Mouse (Mus musculus): ENCODE data around the gene Tnfaip3. TPM values are rescaled to one million over a fixed set of nuclear protein-coding genes. Genes with fewer than 3 reads are reported as not detected.

Tnfaip3 gene
- total and polyA plus RNA-seq, 2 experiments from 2014 or later = 1.4 to 3.6 TPM

DNA sequence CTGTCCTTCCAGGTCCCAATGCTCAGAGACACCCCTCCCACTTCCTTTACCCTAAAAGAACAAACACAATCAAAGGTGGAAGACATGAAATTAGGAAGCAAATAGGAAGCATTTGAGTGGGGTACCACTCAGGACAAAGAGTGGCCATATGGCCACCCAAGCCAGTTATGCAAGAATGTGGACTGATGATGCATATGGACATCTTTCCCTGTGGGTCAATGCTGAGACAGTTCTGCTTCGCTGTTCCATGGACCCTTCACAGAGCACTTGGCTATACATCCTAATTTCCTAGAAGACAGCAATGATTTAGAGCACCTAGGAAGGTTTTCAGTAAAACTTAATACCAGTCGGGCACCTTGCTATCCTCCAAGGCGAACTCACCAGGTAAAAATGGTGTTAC is 2.8 kb downstream of the Tnfaip3 start:
- no peak for DNase-seq (ENCODE audit: low spot score)
- no peaks in the 10 kb centered on the region for H3K4me1 ChIP-seq (ENCODE audit: insufficient read depth, low read length)
- no peak for ATAC-seq (ENCODE audit: low FRiP score)
- no peak overlapping the region for H3K9ac ChIP-seq (replicated peaks; ENCODE audit: low read length, poor library complexity, severe bottlenecking)
- no peaks in the 10 kb centered on the region for H3K36me3 ChIP-seq (ENCODE audit: insufficient read depth, low read length)
- 94% methylated on average over 3 of the region's 3 CpGs for WGBS
- H3K27me3 ChIP-seq (ENCODE audit: insufficient read depth, low read length) = no peaks in the 10 kb centered on the region
- no peak for TF ChIP-seq CTCF (IDR thresholded peaks at IDR 0.05)
- no peaks in the 10 kb centered on the region for H3K9me3 ChIP-seq (ENCODE audit: low read length)
- H3K4me3 ChIP-seq (ENCODE audit: low read depth, low read length) = no peak overlapping the region
- H3K27ac ChIP-seq (ENCODE audit: low read depth, low read length) = no peak overlapping the region
- H3K4me2 ChIP-seq (ENCODE audit: low read depth, low read length, poor library complexity, severe bottlenecking) = no peak overlapping the region

DNA sequence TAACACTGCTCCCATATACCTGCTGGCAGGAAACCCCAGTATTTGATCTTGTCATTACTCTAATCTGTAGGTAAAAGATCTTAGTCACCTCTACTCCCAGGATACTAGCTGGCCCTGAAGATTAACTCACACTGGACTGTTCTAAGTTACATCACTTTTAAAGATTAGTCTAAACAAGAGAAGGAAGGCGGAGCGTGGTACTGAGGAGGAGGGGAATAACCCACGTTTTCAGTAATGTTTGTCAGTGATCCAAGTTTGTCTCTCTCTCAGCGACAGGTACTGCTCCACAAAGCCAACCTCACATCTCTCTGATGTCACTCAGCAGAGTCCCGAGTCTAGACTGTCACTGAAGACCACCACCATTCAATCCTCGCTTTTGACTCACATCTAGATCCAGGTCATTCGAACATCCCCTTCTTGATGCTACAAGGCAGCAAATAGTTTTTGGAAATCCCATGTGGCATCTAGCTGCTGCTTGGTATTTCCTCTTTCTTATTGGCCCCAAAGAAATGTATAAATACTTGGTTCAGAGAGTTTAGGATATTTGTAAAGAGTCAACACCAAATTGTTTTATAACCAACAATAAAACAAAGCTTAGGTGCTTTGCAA is 3.5 kb downstream of the Tnfaip3 start:
- Histone ChIP-seq H3K4me3 (ENCODE audit: low read depth, low read length) (no peak overlapping the region), H3K4me2 (ENCODE audit: low read depth, low read length, poor library complexity, severe bottlenecking) (no peak overlapping the region), H3K9me3 (ENCODE audit: low read length) (no peaks in the 10 kb centered on the region), H3K36me3 (ENCODE audit: insufficient read depth, low read length) (peaks cover 2% of the 10 kb centered on the region; the same call in 1 of the 2 replicates), H3K4me1 (ENCODE audit: insufficient read depth, low read length) (no peaks in the 10 kb centered on the region), H3K27ac (ENCODE audit: low read depth, low read length) (no peak overlapping the region), H3K9ac (replicated peaks; ENCODE audit: low read length, poor library complexity, severe bottlenecking) (no peak overlapping the region), H3K27me3 (ENCODE audit: insufficient read depth, low read length) (no peaks in the 10 kb centered on the region)
- ATAC-seq (ENCODE audit: low FRiP score) = no peak
- no peak for DNase-seq (ENCODE audit: low spot score)
- TF ChIP-seq CTCF (IDR thresholded peaks at IDR 0.05) = no peak
- 80% methylated on average over 7 of the region's 7 CpGs for WGBS

DNA sequence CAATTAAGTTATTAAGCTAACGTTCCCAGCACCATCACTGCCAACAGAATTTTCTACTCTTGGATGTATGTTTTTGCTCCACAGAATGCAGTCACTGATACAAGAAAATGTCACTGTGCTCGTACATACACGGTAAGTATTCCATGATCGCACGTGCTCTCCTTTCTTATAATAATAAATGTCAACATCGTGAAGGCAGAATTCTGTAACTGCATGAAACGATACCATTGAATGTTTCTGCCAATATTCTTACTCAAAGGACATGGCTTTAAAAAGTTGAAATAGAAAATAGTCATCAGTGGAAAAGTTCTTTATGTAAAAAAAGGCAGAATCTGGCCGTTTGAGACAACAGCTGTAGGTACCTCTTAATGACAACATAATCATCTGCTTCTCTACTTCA is 5.0 kb downstream of the Tnfaip3 start:
- no peak overlapping the region for H3K4me3 ChIP-seq (ENCODE audit: low read depth, low read length)
- peaks cover 8% of the 10 kb centered on the region for H3K36me3 ChIP-seq (ENCODE audit: insufficient read depth, low read length)
- H3K9me3 ChIP-seq (ENCODE audit: low read length) = no peaks in the 10 kb centered on the region
- 83% methylated on average over 8 of the region's 8 CpGs for WGBS
- H3K4me1 ChIP-seq (ENCODE audit: insufficient read depth, low read length) = no peaks in the 10 kb centered on the region
- DNase-seq (ENCODE audit: low spot score) (no peak), ATAC-seq (ENCODE audit: low FRiP score) (no peak)
- H3K27me3 ChIP-seq (ENCODE audit: insufficient read depth, low read length) = no peaks in the 10 kb centered on the region
- no peak overlapping the region for H3K4me2 ChIP-seq (ENCODE audit: low read depth, low read length, poor library complexity, severe bottlenecking)
- TF ChIP-seq CTCF (IDR thresholded peaks at IDR 0.05) = no peak
- no peak overlapping the region for H3K27ac ChIP-seq (ENCODE audit: low read depth, low read length)
- no peak overlapping the region for H3K9ac ChIP-seq (replicated peaks; ENCODE audit: low read length, poor library complexity, severe bottlenecking)

DNA sequence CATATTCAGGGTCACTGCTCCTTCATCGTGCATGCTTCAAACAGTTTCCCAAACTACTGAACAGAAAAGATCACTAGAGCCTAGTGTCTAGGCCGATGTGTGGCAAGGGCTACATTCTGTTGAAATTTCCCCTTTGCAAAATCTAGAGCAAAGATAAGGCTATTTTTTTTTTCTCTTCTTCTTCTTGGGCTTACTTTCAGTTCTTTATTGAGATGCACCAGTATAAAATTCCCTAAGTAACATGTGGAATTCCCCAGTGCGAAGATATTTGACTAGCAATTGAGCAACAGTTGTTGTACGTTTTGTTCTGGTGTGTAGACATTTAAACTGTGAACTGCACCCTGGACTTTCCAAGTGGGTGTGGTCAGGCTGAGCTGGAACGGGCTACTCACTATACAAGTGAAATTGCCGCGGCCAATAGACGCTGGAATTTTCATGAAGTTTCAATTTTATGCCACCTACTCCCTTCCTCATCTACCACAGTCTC is 6.2 kb downstream of the Tnfaip3 start:
- Histone ChIP-seq H3K4me1 (ENCODE audit: insufficient read depth, low read length) (no peaks in the 10 kb centered on the region), H3K27me3 (ENCODE audit: insufficient read depth, low read length) (no peaks in the 10 kb centered on the region), H3K4me3 (ENCODE audit: low read depth, low read length) (no peak overlapping the region), H3K27ac (ENCODE audit: low read depth, low read length) (no peak overlapping the region), H3K4me2 (ENCODE audit: low read depth, low read length, poor library complexity, severe bottlenecking) (no peak overlapping the region), H3K9me3 (ENCODE audit: low read length) (no peaks in the 10 kb centered on the region), H3K36me3 (ENCODE audit: insufficient read depth, low read length) (peaks cover 20% of the 10 kb centered on the region), H3K9ac (replicated peaks; ENCODE audit: low read length, poor library complexity, severe bottlenecking) (no peak overlapping the region)
- WGBS = 64% methylated on average over 8 of the region's 8 CpGs
- TF ChIP-seq CTCF (IDR thresholded peaks at IDR 0.05) = no peak
- no peak for DNase-seq (ENCODE audit: low spot score)
- ATAC-seq (ENCODE audit: low FRiP score) = no peak

DNA sequence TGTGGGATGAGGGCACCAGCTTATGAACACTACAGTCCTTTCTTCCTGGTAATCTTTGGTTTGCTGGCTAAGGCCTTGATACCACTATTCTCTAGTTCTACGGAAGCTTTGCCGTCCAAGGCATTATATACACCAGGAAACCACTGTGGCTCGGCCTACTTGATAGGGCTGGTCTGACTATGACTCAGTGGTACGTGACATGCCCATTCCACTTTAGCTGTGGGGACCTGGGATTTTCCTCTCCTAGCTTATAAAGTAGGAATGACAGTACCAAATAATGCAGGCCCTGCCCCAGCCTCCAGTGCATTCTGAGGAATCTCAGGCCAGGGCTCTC is 6.9 kb downstream of the Tnfaip3 start:
- DNase-seq (ENCODE audit: low spot score) = no peak
- no peak overlapping the region for H3K27ac ChIP-seq (ENCODE audit: low read depth, low read length)
- WGBS = 96% methylated on average over 4 of the region's 4 CpGs

DNA sequence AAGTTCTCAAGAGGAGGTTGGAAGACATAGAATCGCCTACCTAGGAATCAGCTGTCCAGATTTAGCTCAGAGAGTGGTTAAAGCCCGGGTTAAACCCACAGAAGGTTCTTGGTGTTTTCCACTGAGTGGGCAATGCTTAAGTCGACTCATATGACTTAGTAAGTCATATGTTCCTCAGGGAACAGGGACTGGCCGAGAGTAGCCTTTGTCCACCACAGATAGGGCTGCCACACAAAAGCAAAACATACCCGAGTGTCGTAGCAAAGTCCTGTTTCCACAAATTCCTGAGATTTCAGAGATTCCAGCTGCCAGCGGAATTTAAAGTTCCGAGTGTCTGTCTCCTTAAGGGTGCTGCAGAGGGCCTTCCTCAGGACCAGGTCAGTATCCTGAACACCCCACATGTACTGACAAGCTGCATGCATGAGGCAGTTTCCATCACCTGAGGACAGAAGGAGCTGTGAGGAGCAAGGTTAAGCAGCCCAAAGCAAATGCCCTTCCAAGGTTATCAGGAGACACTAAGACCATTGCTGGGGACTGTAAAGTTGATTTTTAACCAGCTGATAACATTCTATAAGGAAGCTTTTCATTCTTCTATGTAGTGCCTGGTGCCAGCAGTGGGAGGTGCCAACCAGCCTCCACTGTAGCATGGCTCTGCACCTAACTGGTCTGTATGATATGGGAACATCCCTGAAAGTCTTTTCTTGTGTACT is 7.4 kb downstream of the Tnfaip3 start:
- Histone ChIP-seq H3K9me3 (ENCODE audit: low read length) (no peaks in the 10 kb centered on the region), H3K36me3 (ENCODE audit: insufficient read depth, low read length) (peaks cover 30% of the 10 kb centered on the region), H3K27ac (ENCODE audit: low read depth, low read length) (no peak overlapping the region), H3K4me2 (ENCODE audit: low read depth, low read length, poor library complexity, severe bottlenecking) (no peak overlapping the region), H3K9ac (replicated peaks; ENCODE audit: low read length, poor library complexity, severe bottlenecking) (no peak overlapping the region), H3K4me1 (ENCODE audit: insufficient read depth, low read length) (no peaks in the 10 kb centered on the region), H3K27me3 (ENCODE audit: insufficient read depth, low read length) (no peaks in the 10 kb centered on the region), H3K4me3 (ENCODE audit: low read depth, low read length) (no peak overlapping the region)
- no peak for DNase-seq (ENCODE audit: low spot score)
- WGBS = 85% methylated on average over 8 of the region's 8 CpGs
- ATAC-seq (ENCODE audit: low FRiP score) = no peak
- no peak for TF ChIP-seq CTCF (IDR thresholded peaks at IDR 0.05)

More for the DNA sequence above, 6.9 kb downstream of the Tnfaip3 start:
- ATAC-seq (ENCODE audit: low FRiP score) = no peak
- Histone ChIP-seq H3K27me3 (ENCODE audit: insufficient read depth, low read length) (no peaks in the 10 kb centered on the region), H3K4me2 (ENCODE audit: low read depth, low read length, poor library complexity, severe bottlenecking) (no peak overlapping the region), H3K9me3 (ENCODE audit: low read length) (no peaks in the 10 kb centered on the region), H3K9ac (replicated peaks; ENCODE audit: low read length, poor library complexity, severe bottlenecking) (no peak overlapping the region), H3K36me3 (ENCODE audit: insufficient read depth, low read length) (peaks cover 25% of the 10 kb centered on the region), H3K4me3 (ENCODE audit: low read depth, low read length) (no peak overlapping the region), H3K4me1 (ENCODE audit: insufficient read depth, low read length) (no peaks in the 10 kb centered on the region)
- no peak for TF ChIP-seq CTCF (IDR thresholded peaks at IDR 0.05)
